Mouse (Mus musculus): Measurements from ENCODE around the gene Bst2. TPM values are rescaled to one million over a fixed set of nuclear protein-coding genes. Genes with fewer than 3 reads are reported as not detected.

Bst2 gene
- total RNA-seq, 2 experiments from 2014 or later, result 34.5 to 37.3 TPM

- DNase-seq, result peak; percentile 89
Observed at GRCm38 (mm10) chr8:71485142-71486135, 51.8 kb downstream of the Bst2 start, which contains the start of gene Ano8. TSS of gene Ano8 (minus strand) at chr8:71485963.

- DNase-seq, result no peak
Observed at GRCm38 (mm10) chr8:71484736-71485135, 52.5 kb downstream of the Bst2 start.

Other genes with a start within 250 kb of the Bst2 start
- gene Use1, start 170.6 kb downstream of the Bst2 start, total RNA-seq (2021), result 100 to 1,000 TPM; 170 to 185 TPM
- 10 to 100 TPM; 15.7 to 19.9 TPM for gene Ocel1, start 166.2 kb downstream of the Bst2 start, total RNA-seq (2021)
- gene Nr2f6, start 155.5 kb downstream of the Bst2 start, total RNA-seq (2021), result 10 to 100 TPM; 70.5 to 80.8 TPM
- 10 to 100 TPM; 28.6 to 43.1 TPM for gene Ushbp1, start 141.7 kb downstream of the Bst2 start, total RNA-seq (2021)
- gene Babam1, start 140.6 kb downstream of the Bst2 start, total RNA-seq (2021), result 10 to 100 TPM; 85.4 to 97.4 TPM
- 10 to 100 TPM in 1 of 2 experiments, 1 to 10 TPM in 1; 4.9 to 10.1 TPM for gene Ankle1, start 131.4 kb downstream of the Bst2 start, total RNA-seq (2021)
- gene Abhd8, start 73.8 kb downstream of the Bst2 start, total RNA-seq (2021), result 10 to 100 TPM; 38.8 to 47.5 TPM
- gene Mrpl34, start 72.5 kb downstream of the Bst2 start, total RNA-seq (2021), result 100 to 1,000 TPM; 141 to 156 TPM
- gene Dda1, start 68.3 kb downstream of the Bst2 start, total RNA-seq (2021), result 10 to 100 TPM; 46.1 to 48.5 TPM
- gene Ano8, start 51.5 kb downstream of the Bst2 start, total RNA-seq (2021), result 10 to 100 TPM; 14.1 to 21.4 TPM
- 10 to 100 TPM; 18.5 to 29.5 TPM for gene Gtpbp3, start 49.4 kb downstream of the Bst2 start, total RNA-seq (2021)
- 100 to 1,000 TPM in 1 of 2 experiments, 10 to 100 TPM in 1; 95.1 to 101 TPM for gene Plvap, start 25.7 kb downstream of the Bst2 start, total RNA-seq (2021)
- gene Ccdc194, start 11.7 kb downstream of the Bst2 start, total RNA-seq (2021), result under 1 TPM; 0.15 to 0.42 TPM
- 10 to 100 TPM; 61.9 to 63.5 TPM for gene Mvb12a, start 5.5 kb upstream of the Bst2 start, total RNA-seq (2021)
- 1 to 10 TPM; 1.7 to 3.5 TPM for gene Tmem221, start 21.4 kb upstream of the Bst2 start, total RNA-seq (2021)
- under 1 TPM; 0.82 to 0.84 TPM for gene Nxnl1, start 29.1 kb upstream of the Bst2 start, total RNA-seq (2021)
- 100 to 1,000 TPM in 1 of 2 experiments, 10 to 100 TPM in 1; 97.4 to 118 TPM for gene Slc27a1, start 31.4 kb upstream of the Bst2 start, total RNA-seq (2021)
- gene Pgls, start 54.7 kb upstream of the Bst2 start, total RNA-seq (2021), result 100 to 1,000 TPM; 233 to 245 TPM
- gene Fam129c, start 60.2 kb upstream of the Bst2 start, total RNA-seq (2021), result 1 to 10 TPM; 3.9 to 4.2 TPM
- gene Colgalt1, start 73.5 kb upstream of the Bst2 start, total RNA-seq (2021), result 10 to 100 TPM; 56.3 to 58.9 TPM
- gene Unc13a, start 134.3 kb upstream of the Bst2 start, total RNA-seq (2021), result 1 to 10 TPM; 3.8 to 7.1 TPM
- gene Jak3, start 138.8 kb upstream of the Bst2 start, total RNA-seq (2021), result 10 to 100 TPM; 18.5 to 25.9 TPM
- gene Insl3, start 151.8 kb upstream of the Bst2 start, total RNA-seq (2021), result 10 to 100 TPM in 1 of 2 experiments, 1 to 10 TPM in 1; 7.3 to 10.8 TPM
- 1 to 10 TPM; 6.4 to 6.7 TPM for gene B3gnt3, start 164.3 kb upstream of the Bst2 start, total RNA-seq (2021)
- gene Fcho1, start 188.3 kb upstream of the Bst2 start, total RNA-seq (2021), result 1 to 10 TPM; 4.8 to 8.4 TPM